Mouse (Mus musculus) gonadal fat pad, adult 2 months (tissue): ENCODE data around the gene Sms. TPM values are rescaled to one million over a fixed set of nuclear protein-coding genes. Genes with fewer than 3 reads are reported as not detected.

ENCODE experiments used
- DNase-seq: peaks from one replicate; pipeline ENCODE4 v3.0.0-alpha.2; 2012; ENCODE audit warnings: low read depth
- polyA plus RNA-seq: library from polyadenylated mRNA; depleted of rRNA; stranded (reverse); fragments of >200 nt; gene quantifications from 2 replicates; pipeline ENCODE4 v1.2.3, GENCODE M21; 2012; rRNA removed

Sms gene
- polyA plus RNA-seq, 1 experiment: 5.7 TPM

DNA sequence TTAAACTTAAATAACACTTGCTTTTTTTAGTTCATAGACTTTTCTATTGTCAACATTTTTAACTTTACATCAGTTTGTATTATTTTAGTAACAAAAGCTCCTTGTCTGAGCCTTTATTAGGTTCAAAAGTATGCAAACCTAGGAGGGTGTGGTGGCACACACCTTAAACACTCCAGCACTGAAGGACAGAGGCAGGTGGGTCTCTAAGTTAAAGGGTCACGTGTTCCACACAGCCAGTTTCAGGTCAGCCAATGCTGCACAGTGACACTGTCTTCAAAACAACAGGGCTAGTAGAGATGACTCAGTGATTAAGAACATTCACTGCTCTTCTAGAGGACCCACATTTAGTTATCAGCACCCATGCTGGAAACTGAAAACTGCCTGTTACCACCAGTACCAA lies 43.1 kb downstream of the Sms start:
- DNase-seq: no peak

DNA sequence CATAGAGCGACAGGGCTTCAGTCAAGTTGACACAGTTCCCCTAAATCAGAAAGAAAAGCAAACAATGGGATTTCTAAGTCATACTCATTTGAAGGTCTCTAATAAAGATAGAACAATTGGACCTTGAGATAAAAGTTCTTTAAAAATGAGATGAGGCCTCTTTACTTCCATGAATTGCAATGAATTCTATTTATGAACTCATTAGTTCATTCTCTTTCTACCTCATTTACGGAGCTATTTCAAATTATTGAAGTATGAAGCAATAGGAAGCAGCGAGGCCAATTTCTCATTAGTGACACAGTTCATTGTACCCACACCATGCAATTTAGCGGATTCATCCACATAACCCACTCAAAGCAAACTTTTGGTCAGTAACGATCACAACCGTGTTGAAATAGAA lies 44.7 kb downstream of the Sms start:
- no peak for DNase-seq

DNA sequence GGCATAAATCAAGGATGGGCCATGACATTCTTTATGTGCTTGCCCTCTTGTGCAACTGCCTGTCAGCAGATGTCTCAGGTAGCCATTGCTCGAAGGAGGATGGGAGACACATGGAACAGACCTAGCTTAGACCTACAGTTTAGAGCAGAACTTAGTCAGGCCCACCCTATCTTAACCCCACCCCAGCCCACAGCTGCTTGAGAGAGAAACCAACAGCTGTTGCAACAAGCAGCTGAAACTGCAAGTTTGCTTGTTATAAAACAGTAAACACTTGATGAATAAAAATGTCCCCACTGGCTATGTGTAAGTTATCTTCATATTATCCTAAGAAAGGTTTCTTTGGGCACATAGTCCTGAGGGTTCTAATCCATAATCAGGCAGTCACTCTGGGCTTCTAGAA lies 57.3 kb downstream of the Sms start:
- DNase-seq: no peak

DNA sequence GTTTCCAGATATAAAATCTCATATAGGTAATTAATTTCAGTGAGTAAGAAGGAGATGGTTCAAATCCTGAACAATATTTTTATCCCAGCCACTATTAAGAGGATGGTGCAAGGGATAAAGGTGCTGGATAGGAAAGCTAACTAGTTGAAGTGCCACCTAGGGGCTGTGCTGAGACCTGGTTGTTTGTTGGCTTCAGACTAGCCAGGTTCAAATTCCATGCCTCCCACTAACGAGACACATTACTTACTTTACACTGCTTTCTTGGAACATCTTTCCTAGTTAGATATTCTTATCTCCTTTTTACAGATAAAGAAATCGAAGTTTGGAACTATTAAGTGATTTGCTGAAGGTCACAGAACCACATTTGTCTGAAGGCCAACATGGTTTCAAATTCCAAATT lies 72.6 kb downstream of the Sms start:
- no peak for DNase-seq

DNA sequence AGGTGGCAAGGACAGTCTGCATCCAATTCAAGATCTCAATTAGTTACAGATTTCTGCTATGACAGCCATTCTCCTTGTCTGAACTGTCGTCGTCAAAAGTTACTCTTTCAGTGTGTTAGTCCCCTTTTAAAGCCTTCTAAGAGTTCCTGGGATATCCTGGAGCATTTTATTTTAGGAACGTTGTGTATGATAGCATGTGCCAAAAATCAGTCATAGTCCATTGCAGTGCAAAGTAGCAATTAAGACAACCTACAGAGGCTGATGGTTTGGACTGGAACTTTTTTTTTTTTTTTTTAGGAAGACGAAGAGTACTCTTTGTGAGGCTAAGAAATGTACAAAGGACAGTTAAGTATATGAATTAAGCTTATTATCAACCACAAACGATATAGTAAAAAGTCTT lies 76.9 kb downstream of the Sms start, which contains the start of gene Phex:
Gene Phex (minus strand): TSS at position 101 of the 400 bp plus-strand sequence.
- no peak for DNase-seq

DNA sequence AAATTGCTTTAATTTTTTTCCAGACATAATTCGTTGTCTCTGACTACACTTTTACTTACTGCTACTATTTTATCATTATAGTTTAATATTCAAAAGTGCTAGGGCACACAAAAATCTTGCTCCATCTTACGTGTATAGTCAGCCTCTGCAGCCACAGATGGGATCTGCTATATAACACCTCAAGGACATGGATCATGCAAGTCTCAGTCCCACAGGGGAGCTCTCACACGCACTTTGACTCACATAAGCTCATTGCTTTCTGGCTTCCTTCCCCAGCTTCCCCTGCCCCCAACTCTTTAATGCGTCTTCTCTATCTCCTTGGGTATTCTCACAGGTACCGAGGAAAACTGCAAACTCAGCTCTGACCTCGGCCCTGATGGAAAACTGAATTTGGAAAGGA lies 87.2 kb downstream of the Sms start:
- no peak for DNase-seq

Other genes starting within 250 kb of the Sms start
- gene Phex, start 77.0 kb downstream of the Sms start, polyA plus RNA-seq: 0.05 TPM in 1 of 2 replicates, not detected in the other
- gene Yy2, start 76.7 kb upstream of the Sms start, polyA plus RNA-seq: not detected in 2 replicates
- gene Mbtps2, start 106.4 kb upstream of the Sms start, polyA plus RNA-seq: 7.7 and 11.6 TPM in 2 replicates
- gene Smpx, start 206.6 kb upstream of the Sms start, polyA plus RNA-seq: 0.25 and 4.0 TPM in 2 replicates